Mouse (Mus musculus) G1E (cell line): Measurements from ENCODE around the gene B3gnt8.

Experiments
- CTCF ChIP-seq: IDR thresholded peaks from 2 replicates; pipeline ENCODE4 v1.5.1; 2012; ENCODE audit warnings: low read depth, low read length, inconsistent platforms, mixed read lengths
- GATA1 ChIP-seq: IDR thresholded peaks from 2 replicates; pipeline ENCODE4 v1.6.1; 2012; ENCODE audit warnings: borderline replicate concordance, low read length, inconsistent platforms, mixed read lengths
- TAL1 ChIP-seq: conservative IDR thresholded peaks from 2 replicates; pipeline ENCODE4 v1.6.1; 2012; ENCODE audit warnings: low read depth, low read length, inconsistent platforms, mixed read lengths

DNA sequence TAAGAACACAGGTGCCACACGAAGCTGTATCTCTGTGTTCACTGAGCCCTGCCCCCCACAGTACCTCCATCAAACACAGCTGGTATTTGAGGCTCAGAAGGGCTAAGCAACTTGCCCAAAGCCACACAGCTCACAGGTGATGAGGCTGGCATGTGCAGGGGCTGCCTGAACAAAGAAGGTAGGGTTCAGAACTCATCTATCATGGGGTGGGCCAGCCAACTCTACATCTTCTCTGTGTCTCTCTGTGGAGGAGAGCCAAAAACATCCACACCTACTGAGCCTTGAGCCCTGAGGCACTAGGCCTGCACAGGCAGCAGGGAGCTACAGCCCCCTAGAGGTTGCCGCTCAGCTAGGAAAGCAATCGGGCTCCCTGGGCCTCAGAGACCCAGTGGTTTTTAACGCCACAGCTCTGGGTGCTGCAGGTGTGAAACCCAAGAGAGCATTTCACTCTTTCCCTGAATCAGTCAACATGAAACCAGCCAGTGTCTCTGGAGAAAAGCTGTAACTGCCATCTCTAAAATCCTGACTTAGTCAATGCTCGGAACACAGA is 21.2 kb downstream of the B3gnt8 start:
- no peak for TF ChIP-seq CTCF
- no peak for TF ChIP-seq TAL1
- TF ChIP-seq GATA1 = no peak
